Mouse (Mus musculus): ENCODE data around the gene Trak1.

Trak1 gene

DNA sequence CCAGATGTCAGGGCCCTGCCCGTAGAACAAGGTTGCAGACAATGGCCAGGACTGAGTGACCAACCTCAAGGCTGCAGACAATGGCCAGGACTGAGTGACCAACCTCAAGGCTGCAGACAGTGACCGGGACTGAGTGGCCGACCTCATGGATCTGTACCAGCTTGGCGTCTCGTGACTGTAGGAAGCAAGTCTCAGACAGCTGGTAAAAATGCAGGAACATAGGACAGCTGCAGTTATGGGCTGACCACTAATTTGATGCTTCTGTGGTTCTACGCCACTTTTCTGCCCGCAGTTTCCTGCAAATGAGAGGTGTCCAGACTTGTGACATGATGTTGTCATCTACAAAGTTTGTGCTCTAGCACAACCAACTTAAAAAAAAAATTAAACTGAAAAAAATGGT lies 4.1 kb upstream of the Trak1 start:
- in situ Hi-C loops (cut with MboI, MseI), result no loop called here

GRCm38 (mm10) chr9:121295221-121295620 lies 2.1 kb upstream of the Trak1 start:
- in situ Hi-C loops (cut with MboI, MseI), result no loop called here

GRCm38 (mm10) chr9:121298065-121298398 lies 730 bp downstream of the Trak1 start:
- in situ Hi-C loops (cut with MboI, MseI), result no loop called here

GRCm38 (mm10) chr9:121298411-121299091 lies 1.2 kb downstream of the Trak1 start:
- in situ Hi-C loops (cut with MboI, MseI), result no loop called here

DNA sequence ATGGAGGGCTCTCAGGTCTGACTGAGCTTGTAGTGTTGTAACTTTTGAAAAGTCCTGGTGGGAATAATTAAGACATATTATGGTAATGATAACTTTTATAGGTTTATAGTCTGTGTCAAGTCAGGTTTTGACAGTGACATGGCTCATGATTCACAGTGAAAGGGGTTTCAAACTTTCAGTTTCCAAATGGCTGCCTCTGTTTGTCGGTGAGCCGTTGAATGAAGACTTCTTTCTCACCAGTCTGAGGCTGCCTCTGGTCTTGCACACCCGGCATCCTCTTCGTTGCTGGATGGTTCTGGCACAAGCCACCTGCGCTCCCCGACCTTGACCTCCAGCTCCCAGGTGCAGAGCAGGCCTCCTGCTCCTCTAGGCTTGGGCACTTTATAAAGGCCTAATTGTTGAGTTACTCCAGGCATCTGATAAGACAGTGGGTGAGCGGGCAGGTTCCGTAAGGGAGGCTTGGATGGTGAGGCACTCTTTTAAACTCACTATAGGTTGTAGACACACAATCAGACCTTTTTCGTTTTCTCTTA lies 2.0 kb downstream of the Trak1 start:
- in situ Hi-C loops (cut with MboI, MseI), result no loop called here

DNA sequence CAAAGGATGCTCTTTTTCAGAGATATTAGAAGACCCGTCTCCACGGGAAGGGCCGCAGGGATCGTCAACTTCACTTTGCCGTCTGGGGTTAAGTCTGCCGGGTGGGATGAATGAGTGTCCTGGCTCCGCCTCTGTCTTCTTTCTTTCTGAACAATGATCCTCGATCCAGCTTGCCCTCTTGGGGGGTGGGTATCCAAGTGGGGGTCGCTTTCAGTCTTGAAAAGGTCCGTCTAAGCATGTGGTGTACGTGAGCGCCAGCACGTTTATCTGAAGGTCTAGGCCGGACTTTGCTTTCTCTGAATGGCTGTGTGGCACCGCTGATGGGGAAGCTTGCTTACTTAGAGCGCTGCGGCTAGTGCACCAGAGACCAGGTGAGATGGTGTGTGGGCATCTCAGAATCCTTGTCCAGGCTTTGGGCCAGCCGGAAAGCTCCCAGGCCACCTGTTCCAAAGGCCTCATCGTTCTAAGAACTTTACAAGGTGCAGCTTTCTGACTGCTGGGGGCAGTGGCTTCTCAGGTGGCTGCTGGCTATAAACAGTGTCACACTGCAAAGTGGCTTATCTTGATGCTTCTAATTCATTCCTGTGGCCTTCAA lies 2.8 kb downstream of the Trak1 start:
- in situ Hi-C loops (cut with MboI, MseI), result no loop called here

GRCm38 (mm10) chr9:121301041-121301920 lies 4.0 kb downstream of the Trak1 start:
- in situ Hi-C loops (cut with MboI, MseI), result no loop called here

- in situ Hi-C loops (cut with MboI, MseI), result no loop called here
These were observed 5.2 kb downstream of the Trak1 start for GRCm38 (mm10) chr9:121302543-121302942.

DNA sequence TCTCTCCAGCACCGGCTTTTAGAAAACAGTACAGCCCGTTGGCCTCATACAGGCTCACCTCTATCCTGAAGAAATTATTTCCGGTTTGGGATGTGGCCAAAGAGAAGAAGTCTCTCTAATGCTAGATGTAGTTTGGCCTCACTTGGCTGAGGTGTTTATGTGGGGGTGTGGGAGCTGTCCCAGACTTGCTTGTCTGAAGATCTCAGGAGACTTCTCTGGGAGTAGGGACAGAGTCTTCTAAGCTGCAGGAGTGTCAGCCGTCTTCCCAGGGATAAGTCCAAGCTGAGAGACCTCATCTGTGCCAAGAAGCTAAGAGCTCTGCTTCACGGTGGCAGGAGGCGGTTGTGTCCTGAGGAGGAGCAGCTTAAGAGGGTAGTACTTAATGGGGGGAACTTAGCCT lies 5.8 kb downstream of the Trak1 start:
- in situ Hi-C loops (cut with MboI, MseI), result no loop called here

GRCm38 (mm10) chr9:121303748-121304147 lies 6.4 kb downstream of the Trak1 start:
- in situ Hi-C loops (cut with MboI, MseI), result no loop called here

DNA sequence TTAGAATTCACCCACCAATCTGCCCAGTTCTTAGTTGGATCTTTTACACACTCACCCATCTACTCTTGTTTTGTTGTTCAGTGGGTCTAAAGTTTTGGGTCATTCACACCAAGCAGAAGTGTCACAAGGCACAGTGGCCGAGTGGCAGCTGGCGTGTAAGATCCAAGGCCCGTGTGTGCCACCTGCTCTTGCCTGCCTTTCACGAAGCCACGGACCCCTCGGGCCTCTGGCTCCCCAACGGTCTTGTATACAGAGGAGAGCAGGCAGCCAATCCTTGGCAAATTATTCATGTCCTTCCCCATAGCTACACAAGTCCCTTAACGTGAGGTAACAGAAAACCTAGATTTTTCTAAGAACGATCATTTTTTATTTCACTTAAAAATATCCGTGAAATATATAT lies 7.2 kb downstream of the Trak1 start:
- in situ Hi-C loops (cut with MboI, MseI), result no loop called here

DNA sequence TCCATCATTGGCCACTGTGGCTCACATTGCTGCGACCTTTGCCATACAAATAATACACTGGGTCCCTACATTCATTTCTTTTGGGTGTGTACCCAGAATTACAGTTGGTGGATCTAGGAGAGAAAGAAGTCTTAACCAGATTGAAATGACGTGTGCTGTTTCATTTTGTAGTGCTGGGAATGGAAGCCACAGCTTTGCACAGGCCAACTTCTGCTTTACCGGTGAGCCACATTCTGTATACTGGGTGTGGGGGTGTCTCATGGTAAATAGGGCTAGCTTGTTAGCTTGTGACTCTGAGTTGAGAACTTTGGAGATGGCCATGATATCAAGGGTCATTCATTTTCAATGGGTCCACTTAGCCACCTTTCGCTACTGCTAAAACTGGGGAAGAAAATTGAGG lies 8.2 kb downstream of the Trak1 start:
- in situ Hi-C loops (cut with MboI, MseI), result no loop called here

DNA sequence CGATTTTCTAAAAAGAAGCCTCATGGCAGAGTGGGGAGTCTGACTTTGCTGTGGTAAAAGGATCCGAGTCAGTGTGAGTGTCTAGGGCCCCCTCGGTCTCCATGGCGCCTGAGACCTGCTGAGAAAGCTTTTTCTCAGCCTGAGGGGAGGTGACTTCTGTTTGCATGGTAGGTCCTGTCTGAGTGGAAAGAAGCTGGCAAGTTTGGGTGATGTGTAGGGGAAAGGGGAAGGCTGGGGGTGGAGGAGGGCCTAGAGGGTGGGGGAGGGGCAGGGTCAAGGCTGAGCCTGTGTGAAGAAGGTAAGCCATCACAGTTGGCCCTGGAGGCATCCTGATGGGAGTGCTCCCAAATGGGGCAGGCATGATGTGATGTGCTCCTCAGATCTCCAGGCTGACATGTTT lies 12.0 kb downstream of the Trak1 start:
- in situ Hi-C loops (cut with MboI, MseI), result no loop called here

DNA sequence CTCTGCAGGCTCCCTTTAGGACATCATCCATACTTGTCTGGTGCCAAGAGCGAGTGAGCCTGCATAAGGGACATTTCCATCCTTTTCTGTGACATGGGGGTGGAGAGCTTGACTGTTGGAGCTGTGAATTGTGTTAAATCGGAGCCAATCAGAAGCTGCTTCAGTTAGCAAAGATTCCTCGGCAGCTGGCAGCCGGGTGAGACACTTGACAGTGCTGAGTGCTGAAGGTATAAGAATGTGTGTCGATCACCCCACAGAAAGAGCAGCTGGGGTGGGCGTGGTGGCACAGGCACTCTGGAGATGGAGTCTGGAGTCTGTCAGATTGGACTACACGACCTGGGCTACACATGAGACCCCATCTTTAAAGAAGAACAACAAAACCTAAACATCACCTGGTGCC lies 13.2 kb downstream of the Trak1 start:
- in situ Hi-C loops (cut with MboI, MseI), result no loop called here

DNA sequence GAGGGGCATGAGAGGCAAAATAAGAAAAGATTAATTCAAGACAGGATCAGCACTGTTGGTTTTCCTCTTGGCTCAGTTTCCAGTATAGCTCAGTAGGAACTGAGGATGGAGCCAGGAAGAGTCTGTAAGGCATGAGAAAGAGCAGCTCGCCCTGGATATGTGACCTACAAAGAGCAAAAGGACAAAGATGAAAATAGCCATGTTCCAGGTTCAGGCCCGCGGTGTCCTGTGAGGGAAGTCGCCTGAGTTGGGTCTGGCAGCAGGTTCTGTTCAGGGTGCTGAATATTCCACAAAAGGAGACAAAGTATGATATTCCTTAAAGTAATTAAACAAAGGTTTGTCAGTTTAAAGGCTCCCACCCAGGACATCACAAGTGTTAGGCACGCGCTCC lies 14.5 kb downstream of the Trak1 start:
- in situ Hi-C loops (cut with MboI, MseI), result no loop called here

DNA sequence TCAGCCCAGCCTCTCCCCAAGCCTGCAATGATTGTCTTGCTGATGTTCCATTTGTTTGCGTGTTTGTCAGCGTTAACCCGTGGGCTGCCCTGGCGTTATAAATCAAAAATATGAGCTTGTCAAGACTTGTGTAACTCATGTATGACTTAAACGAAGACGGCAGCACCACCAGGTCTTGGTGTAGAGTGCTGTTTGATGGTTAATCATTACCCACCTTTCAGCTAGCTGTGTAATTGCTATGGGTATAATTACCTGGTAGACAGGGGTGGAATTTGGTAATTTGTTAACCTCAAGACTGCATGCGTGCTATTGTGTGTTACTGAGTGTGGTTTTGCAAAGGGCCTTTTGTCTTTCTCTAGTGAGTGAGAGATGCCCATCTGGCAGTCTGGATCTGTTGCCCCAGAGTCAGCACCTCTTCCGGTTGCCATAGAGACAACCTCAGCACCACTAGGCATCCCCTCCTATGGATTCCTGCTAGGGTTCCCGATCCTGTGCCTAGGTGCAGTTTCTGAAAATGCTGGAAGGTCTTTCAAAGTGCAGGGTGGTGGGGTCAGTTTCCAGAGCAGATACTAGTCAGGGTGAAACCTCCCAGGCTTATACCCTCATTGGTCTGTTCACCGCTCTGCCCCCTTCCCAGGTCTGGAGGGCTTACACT lies 15.1 kb downstream of the Trak1 start:
- in situ Hi-C loops (cut with MboI, MseI), result no loop called here

DNA sequence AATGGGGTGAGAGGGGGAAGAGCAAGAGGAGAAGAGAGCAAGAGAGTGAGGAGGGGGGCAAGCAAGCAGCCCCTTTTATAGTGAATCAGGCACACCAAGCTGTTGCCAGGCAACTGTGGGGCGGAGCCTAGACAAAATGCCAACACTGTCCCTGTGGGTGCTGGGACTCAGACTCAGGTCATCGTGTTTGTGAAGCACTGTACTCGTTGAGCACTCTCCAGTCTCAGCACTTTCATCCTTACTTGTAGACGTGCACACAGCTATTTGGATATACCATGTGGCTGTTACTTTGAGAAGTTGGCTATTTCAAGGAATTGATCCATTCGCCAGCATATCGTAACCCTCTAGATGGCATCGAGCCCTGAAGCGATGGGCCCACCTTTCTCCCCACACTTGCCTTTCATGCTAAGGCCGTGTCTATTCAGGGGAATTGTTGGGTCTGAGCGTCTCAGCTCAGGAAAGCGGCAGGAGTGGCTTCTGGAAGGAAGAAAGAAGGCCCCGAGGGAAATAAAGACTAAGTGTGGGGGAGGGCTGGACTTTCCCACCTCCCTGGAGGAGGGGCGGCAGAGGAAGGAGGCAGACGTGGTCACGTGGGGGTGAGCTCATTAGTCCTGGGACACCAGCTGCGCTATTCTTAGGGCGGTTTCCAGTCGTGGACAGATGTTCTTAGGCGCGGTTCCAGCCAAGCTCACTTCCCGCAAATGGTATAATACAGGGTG lies 16.5 kb downstream of the Trak1 start:
- in situ Hi-C loops (cut with MboI, MseI), result no loop called here

DNA sequence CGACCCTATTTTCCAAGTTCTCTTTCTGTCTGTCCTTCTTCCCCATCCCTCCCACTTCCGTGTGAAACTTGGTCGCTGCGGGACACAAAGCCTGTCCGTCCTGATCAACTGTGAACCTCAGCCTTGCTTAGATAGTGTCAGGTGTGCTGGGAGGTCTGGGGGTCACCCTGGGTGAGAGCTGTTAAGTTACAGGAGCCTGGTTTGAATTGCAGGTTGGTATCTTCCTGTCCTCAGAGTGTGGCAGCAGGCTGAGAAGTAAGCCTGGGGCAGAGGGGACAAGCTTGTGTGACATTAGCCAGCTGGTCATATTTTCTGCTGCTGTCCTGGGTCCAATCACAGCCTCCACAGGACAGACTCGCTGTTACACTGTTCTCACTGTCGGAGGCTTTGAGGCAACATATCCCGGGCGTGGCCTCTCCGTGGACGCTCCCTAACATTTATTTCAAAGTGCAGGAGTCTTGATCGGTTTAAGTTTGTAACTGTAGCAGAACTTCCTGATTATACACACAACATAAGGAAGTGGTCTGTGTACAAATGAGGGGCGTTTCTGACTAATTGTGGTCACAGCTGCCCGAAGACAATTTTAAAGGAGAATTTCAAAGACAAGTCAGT lies 17.3 kb downstream of the Trak1 start:
- in situ Hi-C loops (cut with MboI, MseI), result no loop called here

DNA sequence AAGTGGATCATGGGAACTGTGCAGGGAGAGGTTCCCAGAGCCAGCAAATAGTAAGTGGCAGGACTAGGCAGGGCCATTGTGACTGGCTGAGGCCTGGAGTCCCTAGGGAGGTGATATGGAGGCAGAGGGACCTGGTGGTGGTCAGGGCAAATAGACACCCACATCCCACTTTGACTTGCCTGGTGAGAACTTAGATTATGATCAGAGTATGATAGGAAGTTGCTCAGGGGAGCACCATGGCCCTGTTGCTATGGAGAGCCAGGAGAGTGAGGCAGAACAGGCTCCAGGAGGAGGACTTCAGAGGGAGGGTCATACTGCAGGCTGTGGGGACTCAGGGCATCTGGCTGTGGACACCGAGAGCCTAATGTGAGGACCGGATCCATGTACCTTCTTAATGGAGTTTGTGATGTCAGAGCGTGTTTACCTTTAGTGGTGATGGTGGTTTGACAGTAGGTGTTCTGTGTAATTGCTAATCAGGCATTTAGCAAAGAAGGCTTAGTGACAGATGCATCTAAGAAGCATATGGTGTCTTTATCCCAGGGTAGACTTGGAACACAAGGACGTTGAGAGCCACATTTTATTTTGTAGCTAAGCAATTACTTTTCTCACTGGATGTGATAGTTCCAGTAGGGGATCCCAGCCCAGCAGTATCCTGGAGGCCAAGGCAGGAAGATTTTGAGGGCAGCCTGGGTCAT lies 18.7 kb downstream of the Trak1 start:
- in situ Hi-C loops (cut with MboI, MseI), result no loop called here

DNA sequence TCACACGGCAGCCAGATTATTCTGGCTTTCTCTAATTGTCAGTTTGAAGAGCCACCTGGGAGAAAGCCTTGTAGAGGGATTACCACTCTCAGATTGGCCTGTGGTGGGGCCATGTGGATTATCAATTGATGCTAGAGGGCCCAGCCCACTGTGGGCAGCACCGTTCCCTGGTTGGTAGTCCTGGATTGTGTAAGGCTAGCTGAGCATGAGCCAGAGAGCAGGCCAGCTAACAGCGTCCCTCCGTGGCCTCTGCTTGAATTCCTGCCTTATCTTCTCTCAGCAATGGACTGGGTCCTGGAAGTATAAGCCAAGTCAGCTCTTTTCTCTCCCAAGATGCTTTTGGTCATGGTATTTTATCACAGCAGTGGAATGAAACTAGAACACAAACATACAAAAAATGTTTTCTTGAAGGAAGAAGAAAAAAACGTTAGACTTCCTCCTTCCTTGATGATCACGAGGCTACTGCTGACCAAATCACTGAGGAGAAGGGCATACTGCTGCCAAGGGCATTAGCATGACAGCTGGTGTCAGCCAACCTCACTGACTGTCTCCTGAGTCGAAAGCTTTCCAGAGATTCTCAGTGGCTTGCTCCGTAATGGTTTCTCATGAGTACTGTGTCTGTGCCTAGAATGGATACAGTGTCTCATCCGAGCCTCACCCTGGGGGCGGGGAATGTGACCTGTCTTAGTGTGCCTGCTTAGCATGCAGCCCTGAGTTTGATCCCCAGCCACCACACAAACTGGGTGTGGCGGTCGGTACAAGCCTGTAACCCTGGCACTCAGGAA lies 19.5 kb downstream of the Trak1 start:
- in situ Hi-C loops (cut with MboI, MseI), result no loop called here
